Mouse (Mus musculus) layer of hippocampus, adult 9-10 months (tissue): ENCODE results near the gene Hadh.

Experiments used
- DNase-seq: peaks from one replicate; pipeline ENCODE4 v3.0.0; 2022; ENCODE audit warnings: low spot score

The Hadh gene

DNA sequence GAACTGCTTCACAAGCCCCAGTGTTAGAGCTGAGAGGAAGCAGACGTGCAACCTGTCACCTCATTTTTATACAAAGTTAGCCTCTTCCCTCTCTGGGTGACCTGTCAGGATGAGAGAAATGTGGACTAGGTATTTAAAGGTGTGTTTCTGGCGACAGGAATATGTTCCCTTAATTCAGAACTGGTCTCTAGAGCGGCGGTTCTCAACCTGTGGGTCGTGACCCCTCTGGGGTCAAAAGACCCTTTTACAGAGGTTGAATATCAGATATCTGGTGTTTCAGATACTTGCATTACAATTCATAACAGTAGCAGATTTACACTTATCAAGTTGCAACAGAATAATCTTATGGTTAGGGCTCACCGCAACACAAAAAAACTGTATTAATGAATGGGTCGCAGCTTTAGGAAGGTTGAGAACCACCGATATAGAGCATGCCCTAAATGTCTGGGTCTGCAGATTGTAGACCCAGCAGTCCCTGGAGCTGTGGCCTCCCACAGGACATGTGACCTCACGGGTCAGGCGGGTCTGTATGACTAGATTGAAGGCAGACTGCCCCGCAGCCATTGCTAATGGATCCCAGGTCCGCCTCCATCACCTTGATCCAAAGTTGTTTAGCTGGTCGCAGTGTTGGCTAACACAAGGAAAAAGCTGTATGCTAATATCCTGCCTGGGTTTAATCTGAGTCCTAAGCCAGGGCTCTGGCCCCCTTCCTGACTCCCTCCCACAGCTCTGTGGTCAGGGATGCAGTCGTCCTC, 53.1 kb downstream of the Hadh start:
- DNase-seq, result no peak

DNA sequence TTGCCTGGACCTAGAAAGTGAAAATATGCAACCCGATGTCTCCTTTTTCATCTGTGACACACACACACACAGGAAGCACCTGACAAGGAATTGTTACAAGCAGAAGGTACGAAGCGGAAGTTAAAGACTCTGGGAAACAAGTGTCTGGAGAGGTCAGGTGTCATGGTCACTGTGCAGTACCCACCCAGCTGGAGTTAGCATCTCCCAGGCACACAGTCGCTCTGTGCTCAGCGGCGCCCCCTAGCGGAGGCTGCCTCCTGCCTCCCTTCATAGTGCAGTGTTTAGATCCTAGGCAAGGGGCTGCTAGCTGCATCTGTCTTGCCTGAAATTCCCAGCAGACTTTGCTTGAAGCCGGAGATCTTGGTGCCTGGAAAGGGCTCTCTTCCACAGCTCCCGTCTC, 57.1 kb downstream of the Hadh start:
- DNase-seq, result no peak

GRCm38 (mm10) chr3:131214060-131214658, 57.7 kb downstream of the Hadh start:
- no peak for DNase-seq

- no peak for DNase-seq
Measured at GRCm38 (mm10) chr3:131212200-131212599, 59.7 kb downstream of the Hadh start.

GRCm38 (mm10) chr3:131208265-131208891, 63.5 kb downstream of the Hadh start:
- no peak for DNase-seq

GRCm38 (mm10) chr3:131207846-131208245, 64.1 kb downstream of the Hadh start:
- DNase-seq, result no peak

GRCm38 (mm10) chr3:131202311-131202710, 69.6 kb downstream of the Hadh start:
- no peak for DNase-seq

DNA sequence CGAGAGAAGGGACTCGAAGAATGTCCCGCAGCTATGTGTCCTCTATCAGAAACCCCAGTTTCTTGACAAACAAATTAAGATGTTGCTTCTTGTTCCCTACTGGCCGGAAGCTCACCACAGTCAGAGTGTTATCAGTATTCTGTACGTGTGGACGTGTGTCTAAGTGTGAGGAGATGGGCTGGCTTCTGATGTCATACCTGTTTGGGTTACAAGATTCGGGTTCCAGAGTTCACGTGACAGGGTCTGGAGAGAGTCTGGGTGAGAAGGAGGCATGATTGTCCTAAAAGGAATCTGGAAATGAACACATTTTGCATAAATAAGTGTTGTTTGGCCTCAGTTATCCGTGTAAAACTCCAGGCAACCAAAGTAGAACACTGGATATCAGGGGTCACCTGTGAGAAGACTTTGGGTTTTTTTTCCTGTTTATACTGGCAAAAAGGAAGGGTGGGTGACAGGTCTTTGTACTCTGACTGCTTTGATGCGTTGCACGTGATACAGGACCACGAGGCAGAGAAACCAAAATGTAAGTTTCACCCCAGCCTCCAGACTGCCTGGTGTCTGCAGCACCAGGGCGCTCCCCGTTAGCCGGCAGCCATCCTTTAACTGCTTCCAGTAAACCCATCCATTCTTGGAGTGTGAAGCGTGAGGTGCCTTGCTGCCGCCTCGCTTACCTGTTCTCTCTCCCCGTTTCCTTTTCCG, 72.2 kb downstream of the Hadh start:
- DNase-seq, result no peak

DNA sequence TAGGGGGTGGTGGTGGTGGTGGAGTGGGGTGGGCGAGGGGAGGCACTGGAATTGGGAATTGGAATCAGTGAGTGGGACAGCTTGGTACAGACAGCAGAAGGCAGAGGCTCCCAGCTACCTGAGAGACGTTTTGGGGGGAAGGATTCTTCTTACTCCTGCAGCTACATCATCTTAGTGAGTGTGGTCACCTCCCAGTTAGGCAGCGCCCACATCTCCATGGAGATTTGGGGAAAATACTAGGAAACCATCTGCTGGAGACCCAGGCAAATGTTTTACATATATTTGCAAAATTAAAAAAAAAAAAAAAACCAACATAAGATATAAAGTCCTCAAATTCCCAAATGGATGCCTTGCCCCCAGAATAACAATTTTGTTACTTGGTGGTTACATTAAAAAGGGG, 72.9 kb downstream of the Hadh start:
- DNase-seq, result no peak

DNA sequence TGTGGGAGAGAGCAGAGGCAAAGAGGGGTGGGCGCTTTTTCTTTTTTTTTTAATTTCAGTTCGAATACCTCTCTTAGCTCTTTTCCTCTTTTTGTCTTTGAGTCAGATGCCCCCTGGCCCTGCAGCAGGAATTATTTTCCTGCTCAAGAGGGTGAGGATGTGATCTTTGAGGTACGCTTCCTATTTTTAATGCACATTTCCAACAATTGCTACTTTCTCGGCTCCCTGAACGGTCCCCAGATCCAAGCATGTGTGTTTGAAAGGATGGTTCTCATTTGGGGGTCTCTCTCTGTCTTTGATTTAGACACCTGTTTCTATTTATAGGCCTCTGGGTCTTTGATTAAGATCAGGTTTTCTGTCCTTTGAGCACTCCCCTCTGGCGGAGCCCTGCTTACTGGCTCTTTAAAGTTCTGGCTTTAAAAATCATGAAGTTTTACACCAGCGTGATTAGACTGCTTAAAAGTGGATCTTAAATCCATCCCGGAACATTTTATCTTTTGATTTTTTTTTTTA, 75.3 kb downstream of the Hadh start:
- DNase-seq, result no peak

DNA sequence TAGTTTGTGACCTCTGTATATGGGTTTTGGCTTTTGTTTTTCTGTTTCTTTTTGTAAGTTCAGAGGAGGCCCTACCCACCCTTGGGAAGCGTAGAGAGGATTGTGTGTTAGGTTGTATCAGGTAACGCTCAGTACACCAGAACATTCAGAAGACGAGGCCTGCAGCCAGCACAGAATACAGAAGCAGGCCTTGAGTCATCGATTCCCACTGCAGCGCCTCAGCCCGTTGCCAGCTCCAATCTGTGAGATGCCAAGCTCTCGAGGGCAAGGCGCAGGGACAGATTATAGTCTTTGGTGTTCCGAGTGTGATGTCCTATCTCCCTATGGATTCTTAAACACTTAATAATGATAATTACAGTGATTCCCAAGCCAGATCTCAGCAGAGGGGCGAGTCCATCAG, 75.9 kb downstream of the Hadh start:
- DNase-seq, result no peak

GRCm38 (mm10) chr3:131191454-131191853, 80.4 kb downstream of the Hadh start:
- no peak for DNase-seq

DNA sequence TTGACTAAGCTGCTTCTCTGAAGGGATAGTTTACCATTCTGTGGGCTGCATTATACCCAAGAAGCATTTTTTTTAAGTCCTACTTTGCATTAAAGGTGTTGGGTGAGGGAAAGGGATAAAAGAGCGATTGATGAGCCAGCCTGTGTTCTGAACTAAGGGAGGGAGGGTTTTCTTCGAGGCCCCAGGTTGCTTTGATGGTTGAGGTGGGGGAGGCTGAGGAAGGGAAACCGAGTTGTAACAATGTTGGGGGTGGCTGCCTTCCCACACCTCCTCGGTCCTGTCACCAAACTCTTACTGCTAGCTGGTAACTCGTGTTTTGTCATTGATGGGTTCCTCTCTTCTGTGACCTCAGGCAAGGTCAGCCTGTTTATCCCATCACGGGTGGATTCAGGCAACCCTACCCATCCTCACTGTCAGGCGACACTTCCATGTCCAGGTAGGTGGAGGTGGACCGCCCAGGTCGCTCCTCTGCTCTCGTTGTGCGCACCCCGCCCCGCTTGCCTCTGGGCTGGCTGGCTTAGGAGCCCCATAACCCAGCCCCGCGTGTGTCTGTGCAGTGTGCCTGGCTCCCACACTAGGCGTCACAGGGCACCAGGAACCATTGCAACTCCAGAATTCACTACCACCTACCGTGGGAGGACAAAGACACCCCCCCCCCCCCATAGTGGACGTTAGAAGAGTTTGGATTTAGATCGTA, 81.1 kb downstream of the Hadh start:
- DNase-seq, result no peak

DNA sequence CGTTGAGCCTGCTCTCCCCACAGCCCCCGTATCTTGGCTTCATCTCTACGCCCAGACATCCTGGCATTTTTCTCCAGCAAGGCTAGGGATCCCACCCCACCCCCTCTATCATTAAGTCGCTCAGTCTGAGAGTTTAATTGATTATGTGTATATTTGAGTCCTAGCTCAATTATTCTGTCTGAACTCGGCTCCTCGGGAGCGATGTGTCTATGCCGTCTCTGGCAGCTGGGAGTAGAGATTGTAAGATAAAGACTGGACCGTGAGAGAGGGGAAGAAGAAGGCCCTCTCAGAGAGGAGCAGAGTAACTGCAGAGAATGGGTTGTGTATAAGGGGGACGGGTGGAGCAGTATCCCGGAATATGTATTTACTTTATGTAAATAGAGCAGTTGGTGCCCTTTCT, 81.7 kb downstream of the Hadh start:
- DNase-seq, result no peak

DNA sequence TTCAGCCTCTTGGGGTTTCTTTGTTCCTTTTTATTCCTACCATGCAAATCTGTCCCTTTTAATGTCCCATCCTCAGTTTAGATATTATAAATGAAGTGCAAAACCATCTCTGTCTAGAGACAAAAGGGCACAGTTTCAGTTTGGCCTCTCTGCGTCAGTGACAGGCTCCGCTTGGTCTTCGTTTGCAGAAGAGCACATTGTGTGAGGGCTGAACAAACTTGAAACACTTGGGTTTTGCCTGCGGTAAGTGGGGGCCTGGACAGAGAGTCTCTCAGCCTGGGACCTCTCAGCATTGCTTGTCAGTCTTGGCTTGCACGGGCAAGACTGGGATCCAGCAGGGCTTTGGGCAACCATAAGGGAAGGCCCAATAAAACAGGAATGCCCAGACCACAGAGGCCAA, 85.7 kb downstream of the Hadh start:
- no peak for DNase-seq
